In genomic region chr11:74828404-74828931, GRCm38 (mm10) we compare ENCODE assay signal across 10 mouse cellular contexts. TPM values are rescaled to one million over a fixed set of nuclear protein-coding genes. Genes with fewer than 3 reads are reported as not detected.
A peak's percentile ranks its signal among the peaks of the same experiment; 100 is the strongest.
DNase-seq lines count a peak whose midpoint lies in the region; ATAC-seq and TF ChIP-seq lines count a peak whose summit lies in the region.
"Had no signal": no experiment of that assay in that cellular context is flagged by ENCODE, and none has a peak within 500 bp of the region (broad histone marks: within the 10 kb centered on the region; RNA-seq: fewer than 3 reads in every experiment).

No protein-coding gene starts in this region.

- H3ac ChIP-seq in myocyte (ENCODE audit: control insufficient read depth, insufficient read length): no peak overlapping the region

- TF ChIP-seq POLR2A in bone marrow, adult 2 months (IDR thresholded peaks at IDR 0.05; ENCODE audit: borderline replicate concordance, control insufficient read depth, low read depth, low read length): no peak
- TF ChIP-seq POLR2A in myocyte (IDR thresholded peaks at IDR 0.05; ENCODE audit: insufficient read length, low read depth): no peak

- peak; percentile 22; the same call in 1 of the 2 replicates for TF ChIP-seq CTCF in midbrain, postnatal 0 days (IDR thresholded peaks at IDR 0.05)
- no peak for TF ChIP-seq CTCF in bone marrow, adult 2 months (IDR thresholded peaks at IDR 0.05; ENCODE audit: control insufficient read depth, insufficient read depth, low read length)

- H3K4me3 ChIP-seq in heart, embryonic 14.5 days (ENCODE audit: control insufficient read depth in 1 of 2, insufficient read depth in 1 of 2, low read depth in 1 of 2, low read length in 2 of 2): no peak overlapping the region
- H3K4me3 ChIP-seq in heart, embryonic 12.5 days: no peak overlapping the region
- H3K4me3 ChIP-seq in midbrain, postnatal 0 days (ENCODE audit: low read depth, low read length): no peak overlapping the region
- H3K4me3 ChIP-seq in midbrain, embryonic 14.5 days (replicated peaks; ENCODE audit: low read depth, low read length): no peak overlapping the region
- H3K4me3 ChIP-seq in bone marrow, adult 2 months (replicated peaks; ENCODE audit: control insufficient read depth, low read depth, low read length): no peak overlapping the region
- H3K4me3 ChIP-seq in myocyte: no peak overlapping the region

- no peak overlapping the region for H3K9ac ChIP-seq in heart, embryonic 14.5 days (ENCODE audit: low read length)
- H3K9ac ChIP-seq in heart, embryonic 12.5 days: no peak overlapping the region
- no peak overlapping the region for H3K9ac ChIP-seq in midbrain, postnatal 0 days (replicated peaks; ENCODE audit: low read length, poor library complexity, severe bottlenecking)
- no peak overlapping the region for H3K9ac ChIP-seq in midbrain, embryonic 14.5 days (replicated peaks; ENCODE audit: low read length)
- H3K9ac ChIP-seq: forebrain, embryonic 15.5 days had no signal

- H3K4me1 ChIP-seq in heart, embryonic 14.5 days (ENCODE audit: control insufficient read depth in 2 of 2, insufficient read depth in 2 of 2, low read length in 2 of 2): peaks cover 9 to 17% of the 10 kb centered on the region in 2 experiments
- H3K4me1 ChIP-seq in heart, embryonic 12.5 days (replicated peaks): peaks cover 24% of the 10 kb centered on the region
- H3K4me1 ChIP-seq in midbrain, postnatal 0 days (ENCODE audit: insufficient read depth, low read length): 0 out of 2 replicates have a peak, but pooled peaks cover 6% of the 10 kb centered on the region
- H3K4me1 ChIP-seq in midbrain, embryonic 14.5 days (ENCODE audit: control insufficient read depth, insufficient read depth, low read length): peaks cover 11% of the 10 kb centered on the region
- peaks cover 8% of the 10 kb centered on the region; the same call in 1 of the 2 replicates for H3K4me1 ChIP-seq in bone marrow, adult 2 months (ENCODE audit: control insufficient read depth, insufficient read depth, low read length)

- H3K36me3 ChIP-seq in heart, embryonic 14.5 days (ENCODE audit: control insufficient read depth, insufficient read depth, low read length): peaks cover 10% of the 10 kb centered on the region; the same call in 1 of the 2 replicates
- H3K36me3 ChIP-seq in heart, embryonic 12.5 days: 0 out of 2 replicates have a peak, but pooled peaks cover 3% of the 10 kb centered on the region
- H3K36me3 ChIP-seq in midbrain, postnatal 0 days (ENCODE audit: insufficient read depth, low read length): peaks cover 4% of the 10 kb centered on the region
- no peaks in the 10 kb centered on the region for H3K36me3 ChIP-seq in midbrain, embryonic 14.5 days (ENCODE audit: control insufficient read depth, insufficient read depth, low read length)
- no peaks in the 10 kb centered on the region for H3K36me3 ChIP-seq in myocyte (ENCODE audit: control insufficient read depth, insufficient read depth)
- H3K36me3 ChIP-seq: forebrain, embryonic 15.5 days; hindbrain, embryonic 15.5 days had no signal

- ATAC-seq in heart, embryonic 14.5 days (ENCODE audit: insufficient number of reproducible peaks, insufficient read depth, low FRiP score, low read depth): no peak
- ATAC-seq in heart, embryonic 12.5 days (ENCODE audit: insufficient number of reproducible peaks, low FRiP score): no peak
- no peak for ATAC-seq in midbrain, postnatal 0 days (ENCODE audit: low FRiP score)
- no peak for ATAC-seq in midbrain, embryonic 14.5 days (ENCODE audit: low FRiP score, low TSS enrichment)
- ATAC-seq: forebrain, embryonic 15.5 days; midbrain, embryonic 16.5 days had no signal

- H3K27me3 ChIP-seq in heart, embryonic 14.5 days (ENCODE audit: control insufficient read depth, insufficient read depth, low read length): no peaks in the 10 kb centered on the region
- no peaks in the 10 kb centered on the region for H3K27me3 ChIP-seq in heart, embryonic 12.5 days (replicated peaks)
- no peaks in the 10 kb centered on the region for H3K27me3 ChIP-seq in midbrain, postnatal 0 days (ENCODE audit: insufficient read depth, low read length)
- no peaks in the 10 kb centered on the region for H3K27me3 ChIP-seq in midbrain, embryonic 14.5 days (ENCODE audit: control insufficient read depth, insufficient read depth, low read length)
- no peaks in the 10 kb centered on the region for H3K27me3 ChIP-seq in myocyte (ENCODE audit: control insufficient read depth, insufficient read depth, insufficient read length)
- H3K27me3 ChIP-seq: forebrain, embryonic 15.5 days; hindbrain, embryonic 15.5 days had no signal

- peaks cover 8% of the 10 kb centered on the region for H3K79me2 ChIP-seq in myocyte (ENCODE audit: control insufficient read depth, insufficient read depth)

- H3K4me2 ChIP-seq in heart, embryonic 14.5 days (ENCODE audit: low read length): peak overlapping the region; percentile 79
- no peak overlapping the region for H3K4me2 ChIP-seq in heart, embryonic 12.5 days
- no peak overlapping the region for H3K4me2 ChIP-seq in midbrain, postnatal 0 days (ENCODE audit: low read depth, low read length, poor library complexity, severe bottlenecking)
- no peak overlapping the region for H3K4me2 ChIP-seq in midbrain, embryonic 14.5 days (ENCODE audit: low read length)
- no peak overlapping the region for H3K4me2 ChIP-seq in myocyte (ENCODE audit: low read depth)

- DNase-seq in midbrain, postnatal 0 days (ENCODE audit: low spot score): no peak
- no peak for DNase-seq in midbrain, embryonic 14.5 days
- no peak for DNase-seq in retina, postnatal 1 day

- H3K9me3 ChIP-seq in heart, embryonic 14.5 days (ENCODE audit: control insufficient read depth, low read length): no peaks in the 10 kb centered on the region
- no peaks in the 10 kb centered on the region for H3K9me3 ChIP-seq in heart, embryonic 12.5 days (replicated peaks)
- H3K9me3 ChIP-seq in midbrain, postnatal 0 days (ENCODE audit: low read length): no peaks in the 10 kb centered on the region
- H3K9me3 ChIP-seq in midbrain, embryonic 14.5 days (ENCODE audit: control insufficient read depth, low read length): no peaks in the 10 kb centered on the region
- H3K9me3 ChIP-seq: forebrain, embryonic 15.5 days; hindbrain, embryonic 15.5 days had no signal

- 30% methylated on average over 2 of the region's 2 CpGs for WGBS in heart, embryonic 14.5 days
- 34% methylated on average over 2 of the region's 2 CpGs for WGBS in heart, embryonic 12.5 days
- WGBS in midbrain, postnatal 0 days: 15% methylated on average over 2 of the region's 2 CpGs
- 33% methylated on average over 2 of the region's 2 CpGs for WGBS in midbrain, embryonic 14.5 days
- 62% methylated on average over 2 of the region's 2 CpGs for WGBS in bone marrow, adult 2 months

- H3K27ac ChIP-seq in heart, embryonic 14.5 days (replicated peaks in 1 of 2; ENCODE audit: control insufficient read depth in 1 of 2, insufficient read depth in 1 of 2, low read depth in 2 of 2, low read length in 2 of 2): no peak overlapping the region
- no peak overlapping the region for H3K27ac ChIP-seq in heart, embryonic 12.5 days (ENCODE audit: poor library complexity, severe bottlenecking)
- H3K27ac ChIP-seq in midbrain, postnatal 0 days (ENCODE audit: low read depth, low read length): no peak overlapping the region
- no peak overlapping the region for H3K27ac ChIP-seq in midbrain, embryonic 14.5 days (replicated peaks; ENCODE audit: low read depth, low read length)
- H3K27ac ChIP-seq in bone marrow, adult 2 months (ENCODE audit: control insufficient read depth, insufficient read depth, low read depth, low read length, poor library complexity): peak overlapping the region; percentile 74

TF ChIP-seq in myocyte, 11 proteins besides CTCF, POLR2A, EP300 and RAD21:
- TF ChIP-seq MAX (IDR thresholded peaks at IDR 0.05; ENCODE audit: low read depth) (no peak), POLR2AphosphoS2 (IDR thresholded peaks at IDR 0.05; ENCODE audit: insufficient read length, low read depth) (no peak), CEBPB (IDR thresholded peaks at IDR 0.05; ENCODE audit: insufficient read depth, poor library complexity, severe bottlenecking) (no peak), MYOD1 (IDR thresholded peaks at IDR 0.05; ENCODE audit: control insufficient read depth in 1 of 3, insufficient read length in 2 of 3, low read depth in 2 of 3) (no peak), TCF12 (IDR thresholded peaks at IDR 0.05; ENCODE audit: insufficient read depth, poor library complexity, severe bottlenecking) (no peak), SRF (IDR thresholded peaks at IDR 0.05; ENCODE audit: control insufficient read depth, insufficient read length, low read depth) (no peak), USF1 (IDR thresholded peaks at IDR 0.05; ENCODE audit: low read depth) (peak; percentile 18), MYOG (IDR thresholded peaks at IDR 0.05; ENCODE audit: control insufficient read depth in 1 of 3, insufficient read depth in 1 of 3, insufficient read length in 2 of 3, low read depth in 2 of 3) (no peak)
TF ChIP-seq in myocyte: peak in this region for 1.

RNA-seq across cellular contexts. Expression of gene Mnt, which starts 2.3 kb away (rescaled TPM):
- 3.5 and 3.7 TPM in 2 replicates for polyA plus RNA-seq in heart, embryonic 14.5 days (2014; fragmentation: Nextera tagmentation; extraction: Ambion mirVana)
- polyA plus RNA-seq in heart, embryonic 12.5 days (2016; fragmentation: Nextera tagmentation; extraction: Ambion mirVana): 4.0 and 4.8 TPM in 2 replicates
- total RNA-seq in midbrain, postnatal 0 days (2014; rRNA removed): 17.6 and 18.6 TPM in 2 replicates
- polyA plus RNA-seq in midbrain, postnatal 0 days (2015; fragmentation: Nextera tagmentation; extraction: Ambion mirVana): 7.4 and 8.4 TPM in 2 replicates
- 9.8 and 10.3 TPM in 2 replicates for polyA plus RNA-seq in midbrain, embryonic 14.5 days (2014; fragmentation: Nextera tagmentation; extraction: Ambion mirVana)
- 9.6 and 20.3 TPM in 2 replicates for polyA plus RNA-seq in bone marrow, adult 2 months (2011; ENCODE audit: insufficient read depth, insufficient read length, low replicate concordance, missing spikeins)
- polyA plus RNA-seq in myocyte (2012; fragmentation: generic; extraction: Trizol): 12.7 TPM

RNA-seq across cellular contexts. Expression of gene Mettl16, which starts 57.8 kb away (rescaled TPM):
- polyA plus RNA-seq in heart, embryonic 14.5 days (2014; fragmentation: Nextera tagmentation; extraction: Ambion mirVana): 20.3 and 21.4 TPM in 2 replicates
- 34.6 and 37.0 TPM in 2 replicates for polyA plus RNA-seq in heart, embryonic 12.5 days (2016; fragmentation: Nextera tagmentation; extraction: Ambion mirVana)
- total RNA-seq in midbrain, postnatal 0 days (2014; rRNA removed): 13.1 and 16.6 TPM in 2 replicates
- polyA plus RNA-seq in midbrain, postnatal 0 days (2015; fragmentation: Nextera tagmentation; extraction: Ambion mirVana): 23.3 and 28.7 TPM in 2 replicates
- 34.4 and 41.1 TPM in 2 replicates for polyA plus RNA-seq in midbrain, embryonic 14.5 days (2014; fragmentation: Nextera tagmentation; extraction: Ambion mirVana)
- 5.4 and 8.4 TPM in 2 replicates for polyA plus RNA-seq in bone marrow, adult 2 months (2011; ENCODE audit: insufficient read depth, insufficient read length, low replicate concordance, missing spikeins)
- 10.9 TPM for polyA plus RNA-seq in myocyte (2012; fragmentation: generic; extraction: Trizol)
